Mouse (Mus musculus) 3134 (cell line): ENCODE data around the gene Ptpn7.
"Not testable (repeated sequence)": the region's sequence is repeated elsewhere in the genome, so short reads cannot be mapped to it uniquely, and the experiment has no call there.

Source experiments
- DNase-seq: peaks from one replicate; pipeline ENCODE4 v3.0.0-alpha.2; 2011; ENCODE audit warnings: low spot score; ENCODE audit not compliant: insufficient read length; ENCODE audit errors: extremely low read depth

Ptpn7 gene

DNA sequence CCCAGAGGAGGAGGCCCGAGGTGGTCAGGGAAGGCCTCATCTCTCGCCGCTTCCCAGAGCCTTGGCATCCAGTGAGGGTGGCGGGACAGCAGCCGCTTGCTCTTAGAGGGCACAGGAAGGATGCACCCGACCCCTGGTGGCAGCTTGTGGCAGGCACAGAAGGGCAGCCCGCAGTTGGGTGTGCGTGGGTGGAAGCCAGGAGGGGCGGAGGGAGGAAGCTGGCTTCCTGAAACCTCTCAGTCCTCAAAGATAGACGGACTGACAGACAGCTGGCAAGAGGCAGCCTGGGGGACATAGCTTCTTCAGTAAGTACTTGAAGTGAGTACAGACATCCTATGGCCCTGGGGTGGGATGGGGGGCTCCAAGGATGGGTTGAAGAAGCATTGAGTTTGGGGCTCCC is at the start of gene Ptpn7:
Gene Ptpn7 (plus strand): TSS at position 228 of the 400 bp plus-strand sequence.
- peak; percentile 81 for DNase-seq

DNA sequence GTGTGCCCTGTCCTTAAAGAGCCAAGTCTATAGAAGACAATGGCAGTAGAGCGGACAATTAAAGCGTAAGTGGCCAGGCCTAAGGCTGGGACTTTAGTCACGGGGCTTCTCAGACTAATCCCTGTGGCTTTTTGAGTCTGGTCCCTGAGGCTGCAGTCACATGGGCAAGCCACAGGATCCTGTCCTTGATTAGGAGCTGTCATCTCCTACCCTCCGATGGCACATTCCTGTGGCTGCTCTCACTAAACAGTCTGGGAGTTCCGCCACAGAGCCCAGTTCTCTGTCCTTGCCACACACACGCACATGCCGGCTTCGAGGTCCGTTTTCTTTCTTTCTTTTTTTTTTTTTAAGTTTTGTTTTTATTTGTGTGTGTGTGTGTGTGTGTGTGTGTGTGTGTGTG is 49.0 kb upstream of the Ptpn7 start:
- DNase-seq, result peak; percentile 63

DNA sequence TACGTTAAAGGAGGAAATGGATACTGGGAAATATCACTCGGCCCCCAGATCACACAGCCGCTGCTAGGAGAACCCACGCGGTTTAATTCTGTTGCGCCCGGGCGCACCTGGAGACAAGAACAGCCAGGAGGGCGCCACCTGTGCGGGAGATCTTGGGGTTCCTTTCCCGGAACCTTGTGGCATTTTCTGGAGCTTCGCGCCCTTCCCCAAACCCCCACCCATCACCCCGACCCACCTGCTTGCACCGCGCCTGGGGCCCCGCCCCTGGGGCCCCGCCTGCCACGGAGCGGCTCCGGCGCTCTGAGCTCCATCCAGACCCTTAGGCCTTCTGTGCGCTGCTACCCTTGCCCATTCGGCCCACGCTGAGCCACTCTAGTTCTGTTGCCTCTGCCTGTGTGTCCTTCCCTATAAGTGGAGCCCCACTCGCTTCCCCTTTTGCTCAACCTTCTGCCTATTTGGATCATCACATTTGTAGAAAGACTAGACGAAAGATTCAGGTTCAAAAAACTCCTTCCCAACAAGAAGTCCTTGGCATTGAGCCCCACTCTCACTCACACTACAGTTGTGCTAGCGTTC is 47.1 kb upstream of the Ptpn7 start:
- no peak for DNase-seq

DNA sequence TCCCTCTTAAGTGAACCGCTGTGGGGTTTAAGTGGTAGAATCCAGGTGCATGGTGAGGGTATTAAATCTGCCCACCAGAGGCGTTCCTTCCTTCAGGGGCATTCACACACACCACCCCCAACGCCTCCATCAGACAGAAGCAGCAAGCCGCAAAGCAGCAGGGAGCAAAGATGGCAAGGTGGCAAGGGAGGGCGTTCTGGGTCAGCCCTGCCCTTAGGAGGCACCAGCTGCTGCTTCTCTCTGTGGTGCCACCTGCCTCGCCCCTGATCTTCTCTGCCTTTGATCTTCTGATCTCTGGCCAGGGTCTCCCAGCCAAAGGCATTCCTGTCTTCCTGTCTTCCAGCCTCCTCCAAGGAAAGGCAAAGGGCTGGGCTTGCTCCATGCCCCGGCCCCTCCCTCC is 46.5 kb upstream of the Ptpn7 start:
- no peak for DNase-seq

DNA sequence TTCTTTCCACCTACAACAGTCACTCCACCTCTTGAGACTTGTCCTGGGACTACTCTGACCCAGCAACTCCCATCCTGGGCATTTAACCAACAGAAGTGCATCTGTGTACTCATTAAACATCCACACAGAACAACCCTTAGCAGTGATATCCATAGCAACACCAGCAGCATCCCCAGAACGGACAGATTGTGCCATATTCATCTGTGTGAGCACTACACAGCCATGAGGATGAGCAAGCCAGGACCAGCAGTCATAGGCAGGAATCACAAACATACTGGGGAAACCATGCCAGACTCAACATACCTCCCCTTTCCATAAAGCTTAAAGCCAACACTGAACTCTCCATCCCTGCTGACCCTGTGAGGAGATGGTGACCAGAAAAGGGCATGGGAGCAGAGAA is 45.1 kb upstream of the Ptpn7 start:
- no peak for DNase-seq

DNA sequence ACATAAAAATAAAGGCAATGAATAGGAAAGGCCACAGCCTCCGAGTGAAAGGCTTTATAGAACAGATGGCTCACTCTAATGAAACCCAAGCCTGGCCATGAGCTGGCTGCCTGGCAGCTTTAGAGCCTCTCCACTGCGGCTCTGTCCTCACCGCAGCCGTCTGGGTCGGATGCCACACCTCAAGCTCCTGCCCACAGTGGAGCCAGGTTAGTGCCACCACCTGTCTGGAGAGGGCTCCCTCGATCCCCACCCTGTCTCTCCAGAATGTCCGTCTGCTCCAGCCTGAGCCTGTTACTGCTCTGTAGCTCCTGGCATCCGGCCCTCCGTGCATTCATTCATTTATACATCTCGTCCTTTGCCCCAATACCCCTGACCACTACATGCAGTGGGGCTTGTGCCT is 42.9 kb upstream of the Ptpn7 start:
- DNase-seq, result no peak

DNA sequence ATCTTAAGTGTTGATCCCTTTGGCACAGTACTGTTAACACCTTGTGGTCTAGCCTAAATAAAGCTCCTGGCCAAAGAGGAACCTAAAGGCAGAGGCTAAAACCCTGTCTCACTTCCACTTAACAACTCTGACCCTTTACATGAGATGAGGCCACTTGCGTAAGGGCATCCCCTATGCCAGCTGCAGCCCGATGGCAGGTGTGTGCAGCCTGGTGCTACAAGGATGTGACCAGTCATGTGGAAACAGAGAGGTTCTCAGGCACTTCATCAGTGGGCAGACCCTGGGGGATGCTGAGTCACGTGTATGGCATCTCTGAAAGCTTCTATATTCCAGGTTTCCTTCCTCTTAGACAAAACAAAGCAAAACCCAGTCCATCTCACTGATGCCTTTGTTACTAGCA is 41.6 kb upstream of the Ptpn7 start:
- DNase-seq, result no peak

DNA sequence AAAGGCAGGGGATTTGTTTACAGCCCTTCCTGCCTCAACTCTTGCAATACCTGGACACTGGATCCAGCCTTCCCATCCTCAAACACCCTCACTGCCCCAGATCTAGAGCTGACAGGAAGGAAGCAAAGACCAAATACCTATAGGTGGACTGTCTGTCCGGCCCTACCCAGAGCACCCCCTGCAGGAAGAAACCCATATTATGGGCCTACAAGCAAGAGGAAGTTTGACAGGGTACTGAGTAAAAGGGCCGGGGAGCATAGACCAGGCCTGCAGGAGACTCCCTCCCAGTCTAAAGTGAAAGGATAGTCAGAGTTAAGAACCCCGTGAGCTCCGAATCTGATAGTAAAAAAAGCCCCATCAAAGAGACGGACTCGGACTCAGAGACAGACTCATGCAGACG is 37.8 kb upstream of the Ptpn7 start:
- no peak for DNase-seq

DNA sequence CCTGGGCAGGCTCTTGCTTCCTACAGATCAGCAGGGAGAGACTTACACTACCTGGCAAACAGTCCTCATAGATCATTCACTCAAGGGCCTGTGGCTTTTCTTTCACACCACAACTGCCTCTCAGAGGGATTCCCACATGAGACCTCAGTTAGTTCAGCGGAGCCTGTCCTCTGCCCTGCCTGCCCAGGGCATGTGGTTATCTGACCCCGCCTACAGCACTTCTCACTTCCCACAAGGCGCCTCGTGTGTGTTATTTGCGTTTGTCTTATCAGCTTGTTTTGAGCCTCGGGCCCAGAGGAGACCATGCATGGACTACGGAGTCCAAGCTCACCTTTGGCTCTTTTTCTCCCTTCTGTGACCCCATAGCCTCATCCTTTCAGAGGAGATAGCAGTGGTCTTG is 37.3 kb upstream of the Ptpn7 start:
- DNase-seq, result no peak

DNA sequence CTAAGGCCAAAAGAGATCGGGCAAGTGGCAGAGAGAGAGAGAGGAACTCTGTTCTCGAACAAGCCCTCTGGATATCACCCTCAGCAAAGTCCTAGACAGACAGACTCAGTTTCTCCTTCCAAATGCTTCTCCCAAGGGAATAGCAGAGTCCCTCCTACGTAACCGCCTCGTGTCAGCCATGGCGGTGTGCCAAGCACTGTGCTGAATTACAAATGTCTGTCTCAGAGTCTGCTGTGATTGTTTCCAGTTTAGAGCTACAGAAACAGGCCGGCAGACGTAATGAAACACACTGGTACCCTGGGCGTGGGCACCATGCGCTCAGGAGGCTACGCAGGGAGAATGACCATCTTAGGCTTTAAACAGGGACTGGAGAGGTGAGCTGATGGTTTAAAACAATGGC is 36.2 kb upstream of the Ptpn7 start:
- DNase-seq, result no peak

DNA sequence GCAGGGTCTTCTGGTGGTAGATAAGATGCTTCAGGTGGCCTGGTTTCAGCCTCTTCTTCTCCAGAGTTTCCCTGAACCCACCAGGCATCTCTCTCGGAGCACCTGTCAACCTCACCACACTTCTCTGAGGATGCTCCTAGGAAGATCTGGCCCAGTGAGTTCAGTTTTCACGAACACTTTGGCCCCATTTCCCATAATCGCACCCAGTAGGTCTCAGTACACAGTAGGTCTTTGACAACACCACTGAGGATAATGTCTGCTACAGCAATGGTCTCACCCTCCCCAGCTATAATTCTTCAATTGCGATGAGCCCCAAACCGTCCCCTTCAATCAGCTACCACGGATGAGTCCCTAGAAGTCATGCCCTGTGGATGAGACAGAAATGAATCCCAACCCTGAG is 35.1 kb upstream of the Ptpn7 start:
- DNase-seq, result no peak

DNA sequence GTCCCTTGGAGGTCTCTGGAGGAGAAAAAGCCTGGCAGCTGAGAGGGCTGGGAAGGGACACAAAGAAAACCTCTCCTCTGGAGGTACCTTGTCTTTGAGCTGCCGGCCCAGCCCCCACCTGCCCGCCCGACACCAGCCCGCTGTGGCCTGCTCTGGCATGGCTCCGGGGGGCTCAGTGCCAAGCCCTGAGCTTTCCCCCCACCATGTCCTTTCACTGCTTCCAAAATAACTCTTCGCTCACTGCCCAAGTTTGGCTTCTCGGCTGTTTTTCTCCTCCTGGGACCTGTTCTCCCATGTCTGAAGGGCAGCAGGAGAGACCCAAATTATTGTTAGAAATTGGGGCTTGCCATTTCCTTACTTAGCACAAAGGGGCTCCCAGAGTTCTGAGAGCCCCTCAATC is 34.1 kb upstream of the Ptpn7 start:
- no peak for DNase-seq

DNA sequence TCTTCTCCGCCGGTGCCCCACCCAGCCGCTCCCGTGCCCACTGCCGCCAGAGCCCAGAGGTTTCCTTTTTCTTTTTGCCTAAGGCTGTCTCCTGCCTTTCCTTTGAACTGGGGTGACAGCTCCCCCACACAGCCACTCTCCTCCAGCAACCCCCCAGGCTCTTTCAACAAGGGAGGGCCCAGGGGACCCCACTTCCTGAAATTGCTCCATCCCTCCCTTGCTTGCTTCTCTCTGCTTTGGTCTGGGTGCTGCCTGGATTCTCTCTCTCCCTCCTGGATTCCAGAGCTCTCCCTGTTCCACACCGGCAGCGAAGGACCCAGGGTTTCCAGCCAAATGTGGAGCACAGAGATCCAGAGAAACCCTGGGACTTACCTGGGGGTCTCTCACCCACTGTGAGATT is 32.1 kb upstream of the Ptpn7 start:
- DNase-seq, result no peak

DNA sequence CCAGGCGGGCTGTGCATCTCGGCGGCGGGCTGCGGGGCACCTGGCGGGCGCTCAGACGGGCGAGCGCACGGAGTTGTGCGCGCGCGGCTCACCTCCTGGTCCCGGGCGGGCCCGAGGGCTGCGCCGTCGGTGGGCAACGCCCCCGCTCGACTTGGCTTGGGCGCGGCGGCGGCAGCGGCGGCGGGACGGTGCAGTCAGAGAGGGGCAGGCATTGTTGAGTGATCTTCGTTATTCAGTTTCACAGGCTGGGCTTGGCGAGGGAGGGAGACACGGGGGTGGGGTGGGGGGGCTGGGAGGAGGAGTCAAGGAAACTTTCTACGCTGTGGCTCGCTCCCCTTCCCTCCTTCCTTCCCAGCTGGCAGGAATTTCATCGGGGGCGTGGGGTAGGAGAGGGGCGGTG is 27.4 kb upstream of the Ptpn7 start, which contains the start of gene Lgr6:
Gene Lgr6 (minus strand): TSS at position 153 of the 400 bp plus-strand sequence.
- DNase-seq, result no peak

DNA sequence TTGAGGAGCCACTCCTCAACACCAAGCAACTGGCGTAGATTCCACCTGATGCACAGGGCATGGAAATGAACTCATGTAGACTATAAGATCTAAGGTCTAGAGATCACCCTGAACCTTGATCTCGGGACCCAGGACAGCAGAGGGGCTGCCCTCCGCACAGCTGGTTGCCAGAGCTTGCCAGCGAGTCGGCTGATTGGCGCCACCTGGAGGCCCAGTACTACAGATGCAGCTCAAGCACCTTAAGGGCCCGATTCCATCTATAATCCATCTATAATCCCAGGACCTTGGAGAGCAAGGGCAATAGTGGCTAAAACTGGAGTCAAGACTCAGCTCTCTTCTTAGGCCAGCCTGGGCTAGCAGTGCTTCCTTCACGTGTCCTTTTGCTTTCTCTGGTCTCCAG is 26.5 kb upstream of the Ptpn7 start:
- peak; percentile 41 for DNase-seq

DNA sequence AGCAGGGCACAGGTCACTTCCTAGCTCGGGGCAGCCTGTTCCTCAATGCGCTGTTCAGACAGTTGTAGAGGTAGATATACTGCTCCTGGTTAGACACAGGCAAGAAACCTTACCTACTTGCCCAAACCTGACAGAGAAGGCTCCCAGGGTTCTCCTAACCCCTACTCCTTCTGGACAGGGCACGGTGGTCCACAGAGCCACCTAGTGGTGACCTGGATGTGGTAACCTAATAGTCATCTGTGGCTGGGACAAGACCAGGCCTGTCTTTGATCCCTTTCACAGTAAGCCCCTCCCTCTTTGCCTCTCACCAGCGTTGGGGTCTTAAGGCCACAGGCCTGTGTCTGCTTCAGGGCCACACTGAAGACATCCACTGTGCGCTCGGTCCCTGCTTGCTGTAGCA is 23.9 kb upstream of the Ptpn7 start:
- DNase-seq, result no peak

DNA sequence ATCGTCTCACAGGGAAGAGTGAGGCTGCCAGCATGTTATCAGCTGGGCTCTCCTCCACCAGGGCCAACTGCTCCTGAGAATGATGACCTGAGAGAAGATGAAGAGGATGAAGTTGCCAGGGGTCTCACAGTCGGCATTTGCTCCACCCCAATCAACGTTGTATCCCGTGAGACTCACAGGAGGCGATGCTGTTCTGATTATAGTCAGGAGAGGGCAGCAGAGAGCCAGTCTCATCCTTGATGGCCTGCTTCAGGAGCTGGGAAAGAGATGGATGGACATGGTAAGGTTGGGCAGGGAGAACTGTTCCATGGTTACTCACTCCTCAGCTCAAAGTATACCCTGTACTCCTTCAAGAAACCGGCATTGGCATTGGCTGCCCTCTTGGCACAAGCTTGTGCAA is 22.4 kb upstream of the Ptpn7 start:
- DNase-seq, result no peak

DNA sequence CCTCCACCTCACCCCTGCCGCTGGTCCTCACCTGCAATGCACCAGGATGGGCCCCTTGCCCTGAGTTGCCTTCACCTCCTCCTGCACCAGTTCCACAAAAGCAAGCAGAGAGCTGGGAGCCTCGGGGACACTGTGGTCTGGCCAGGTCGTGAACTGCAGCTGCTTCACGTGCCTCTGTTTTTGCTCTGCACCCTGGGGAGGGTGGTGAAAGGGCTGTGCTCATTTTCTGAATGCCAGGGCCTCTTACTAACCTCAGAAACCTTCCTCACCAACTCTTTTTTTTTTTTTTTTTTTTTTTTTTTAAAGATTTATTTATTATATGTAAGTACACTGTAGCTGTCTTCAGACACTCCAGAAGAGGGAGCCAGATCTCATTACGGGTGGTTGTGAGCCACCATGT is 21.2 kb upstream of the Ptpn7 start:
- not testable (repeated sequence) for DNase-seq

DNA sequence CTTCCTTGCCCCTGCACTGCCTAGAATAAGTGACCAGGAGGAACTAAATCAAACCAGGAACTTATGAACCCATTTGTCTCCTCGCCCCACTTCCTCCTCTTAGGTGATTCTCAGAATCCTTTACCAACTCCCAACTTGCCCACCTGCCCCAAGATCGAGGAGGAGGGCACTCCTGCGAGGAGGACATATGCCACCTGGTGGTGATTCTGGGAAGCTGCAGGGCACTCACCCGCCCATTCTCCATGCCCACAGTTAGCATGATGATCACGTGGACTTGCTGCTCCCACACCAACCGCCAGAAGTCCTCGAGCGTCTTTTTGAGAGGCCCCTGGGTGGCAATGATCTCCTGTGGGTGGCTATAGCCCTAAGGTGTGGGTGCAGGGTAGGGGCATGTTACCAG is 19.8 kb upstream of the Ptpn7 start:
- peak; percentile 44 for DNase-seq

DNA sequence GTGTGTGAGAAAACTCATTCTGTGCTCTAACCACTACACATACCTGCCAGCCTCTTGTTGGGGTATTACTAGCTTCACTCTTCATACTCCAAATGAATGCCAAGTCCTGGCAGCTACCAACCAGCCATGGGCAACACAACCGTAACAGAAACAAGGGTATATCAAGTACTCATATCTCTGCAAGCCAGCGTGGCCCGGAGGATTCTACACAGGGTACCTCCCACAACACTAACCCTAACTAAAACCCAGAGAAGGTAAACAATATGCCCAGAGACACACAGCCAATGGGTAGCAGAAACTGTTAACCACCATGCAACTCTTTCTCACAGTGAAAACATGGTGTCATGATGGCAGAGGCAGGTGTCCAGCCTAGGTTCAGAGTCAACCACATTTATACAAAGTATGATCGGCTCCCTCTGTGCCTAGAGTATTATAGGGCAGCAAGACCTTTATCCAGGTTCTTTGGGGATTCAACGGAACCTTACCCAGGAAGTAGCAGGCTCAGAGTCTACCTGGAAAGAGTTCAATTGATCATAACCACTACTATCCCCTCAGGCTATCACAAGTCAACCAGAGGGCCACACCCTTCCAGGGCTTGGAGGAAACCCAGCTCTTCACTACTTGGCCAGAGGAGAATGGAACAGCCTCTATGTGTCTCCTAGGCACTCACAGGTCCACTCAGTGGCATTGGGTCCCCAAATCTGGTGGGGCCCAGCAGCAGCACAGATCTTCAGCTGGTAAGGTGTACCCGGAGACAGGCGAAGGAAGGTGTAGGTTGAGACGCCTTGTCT is 7.7 kb upstream of the Ptpn7 start:
- no peak for DNase-seq

DNA sequence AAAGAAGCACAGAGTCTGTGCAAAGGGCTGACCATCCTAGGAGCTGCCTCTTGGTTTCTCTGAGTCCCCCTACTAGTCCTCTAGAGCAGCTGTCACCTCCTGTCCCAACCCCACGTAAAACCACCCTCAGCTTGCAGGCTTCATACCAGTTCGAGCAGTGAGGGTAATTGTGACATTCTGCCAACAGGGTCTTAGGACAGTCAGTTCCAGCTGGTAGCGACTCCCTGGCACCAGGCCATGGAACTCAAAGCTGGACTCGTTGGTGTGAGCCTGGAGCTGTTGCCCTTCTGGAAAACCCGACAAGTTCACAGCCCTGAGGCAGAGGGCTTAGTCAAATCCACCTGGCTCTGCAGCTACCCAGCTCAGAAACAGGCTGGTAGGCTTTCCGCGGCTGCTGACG is 6.5 kb upstream of the Ptpn7 start:
- DNase-seq, result no peak

DNA sequence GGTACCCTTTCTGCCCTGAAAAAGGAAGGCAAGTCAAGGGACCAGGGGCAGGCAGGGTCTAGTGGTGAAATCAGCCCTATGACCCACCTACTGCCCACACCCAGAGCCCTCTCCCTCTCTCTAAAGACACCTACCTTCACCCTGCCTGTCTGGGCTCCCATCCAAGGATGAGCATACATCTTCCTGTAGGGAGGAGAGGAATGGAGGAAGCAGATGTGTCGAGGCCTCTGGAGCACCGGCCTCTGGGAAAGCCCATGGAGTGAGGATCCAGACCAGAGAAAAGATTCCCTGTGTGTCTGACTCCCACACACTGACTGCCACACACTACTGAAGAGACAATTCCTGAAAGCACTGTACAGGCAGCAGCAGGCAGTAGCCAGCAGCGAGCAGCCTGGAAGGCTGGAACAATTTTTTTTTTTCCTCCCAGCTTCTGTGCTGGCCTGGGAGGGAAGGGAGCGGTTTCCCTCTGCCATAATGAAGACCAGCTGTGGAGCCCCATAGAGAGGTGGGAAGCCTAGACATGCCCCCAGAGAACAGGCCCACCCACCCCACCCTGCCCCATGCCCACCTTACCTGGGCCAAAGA is 6.0 kb upstream of the Ptpn7 start:
- DNase-seq, result no peak
